Mouse (Mus musculus) embryo, embryonic 11.5 days (tissue): ENCODE results near the gene Tmcc1.
"Not testable (repeated sequence)": the region's sequence is repeated elsewhere in the genome, so short reads cannot be mapped to it uniquely, and the experiment has no call there.

ENCODE experiments used
- DNase-seq: peaks from one replicate; pipeline ENCODE4 v3.0.0-alpha.2; 2012; ENCODE audit warnings: low read depth, low spot score

Tmcc1 gene

GRCm38 (mm10) chr6:116077608-116078007 is 115.7 kb downstream of the Tmcc1 start:
- no peak for DNase-seq

- no peak for DNase-seq
Measured at GRCm38 (mm10) chr6:116074892-116075291, 118.4 kb downstream of the Tmcc1 start.

GRCm38 (mm10) chr6:116073610-116074009 is 119.7 kb downstream of the Tmcc1 start:
- DNase-seq: no peak

GRCm38 (mm10) chr6:116072746-116073261 is 120.5 kb downstream of the Tmcc1 start:
- DNase-seq: no peak

GRCm38 (mm10) chr6:116072221-116072745 is 121.0 kb downstream of the Tmcc1 start:
- DNase-seq: no peak

GRCm38 (mm10) chr6:116071781-116072180 is 121.5 kb downstream of the Tmcc1 start:
- no peak for DNase-seq

GRCm38 (mm10) chr6:116070558-116070957 is 122.7 kb downstream of the Tmcc1 start:
- DNase-seq: no peak

- no peak for DNase-seq
Measured at GRCm38 (mm10) chr6:116063516-116063915, 129.8 kb downstream of the Tmcc1 start.

- DNase-seq: not testable (repeated sequence)
Measured at GRCm38 (mm10) chr6:116059542-116059941, 133.7 kb downstream of the Tmcc1 start.

GRCm38 (mm10) chr6:116058541-116059300 is 134.6 kb downstream of the Tmcc1 start:
- no peak for DNase-seq

- DNase-seq: no peak
Measured at GRCm38 (mm10) chr6:116056676-116057264, 136.5 kb downstream of the Tmcc1 start.

GRCm38 (mm10) chr6:116055766-116056165 is 137.5 kb downstream of the Tmcc1 start:
- DNase-seq: no peak

- DNase-seq: no peak
Measured at GRCm38 (mm10) chr6:116055001-116055471, 138.2 kb downstream of the Tmcc1 start.

GRCm38 (mm10) chr6:116047896-116048295 is 145.4 kb downstream of the Tmcc1 start:
- no peak for DNase-seq

- DNase-seq: no peak
Measured at GRCm38 (mm10) chr6:116047366-116047765, 145.9 kb downstream of the Tmcc1 start.

- no peak for DNase-seq
Measured at GRCm38 (mm10) chr6:116044039-116044438, 149.2 kb downstream of the Tmcc1 start.

- no peak for DNase-seq
Measured at GRCm38 (mm10) chr6:116038222-116038621, 155.1 kb downstream of the Tmcc1 start.

GRCm38 (mm10) chr6:116037281-116037831 is 155.9 kb downstream of the Tmcc1 start:
- no peak for DNase-seq

GRCm38 (mm10) chr6:116036555-116036954 is 156.7 kb downstream of the Tmcc1 start:
- DNase-seq: no peak

GRCm38 (mm10) chr6:116031052-116031451 is 162.2 kb downstream of the Tmcc1 start:
- DNase-seq: no peak

- DNase-seq: no peak
Measured at GRCm38 (mm10) chr6:116024666-116025065, 168.6 kb downstream of the Tmcc1 start.

- no peak for DNase-seq
Measured at GRCm38 (mm10) chr6:116021961-116022485, 171.3 kb downstream of the Tmcc1 start.
